Mouse (Mus musculus) lung, postnatal 0 days (tissue): Measurements from ENCODE around the gene S100a10. TPM values are rescaled to one million over a fixed set of nuclear protein-coding genes. Genes with fewer than 3 reads are reported as not detected.

Experiments used
- ATAC-seq: fragments of 200-750 bp; cut with Nextera tagmentation; 2 replicates; pipeline ENCODE4 v1.8.0; 2017; ENCODE audit warnings: moderate library complexity
- DNase-seq: peaks from one replicate; pipeline ENCODE4 v3.0.0-alpha.2; 2016; ENCODE audit warnings: low spot score
- H3K27ac ChIP-seq: fragments of 300-500 bp; sonication (generic); 2 replicates; pipeline ENCODE4 v1.5.1; 2014; ENCODE audit warnings: antibody characterized with exemption, mild to moderate bottlenecking, low read length, mixed read lengths
- H3K27me3 ChIP-seq: fragments of 300-500 bp; sonication (generic); replicated peaks from 2 replicates; pipeline ENCODE4 v1.6.1; 2014; ENCODE audit warnings: low read length, mixed read lengths; ENCODE audit not compliant: insufficient read depth
- H3K36me3 ChIP-seq: fragments of 300-500 bp; sonication (generic); 2 replicates; pipeline ENCODE4 v1.6.1; 2014; ENCODE audit warnings: low read length, mixed read lengths; ENCODE audit not compliant: insufficient read depth
- H3K4me1 ChIP-seq: fragments of 300-500 bp; sonication (generic); 2 replicates; pipeline ENCODE4 v1.6.1; 2014; ENCODE audit warnings: antibody characterized with exemption, low read depth, low read length, mixed read lengths; ENCODE audit not compliant: insufficient read depth
- H3K4me2 ChIP-seq: fragments of 300-500 bp; sonication (generic); replicated peaks from 2 replicates; pipeline ENCODE4 v1.6.1; 2014; ENCODE audit warnings: low read depth, mild to moderate bottlenecking, low read length, moderate library complexity, mixed read lengths
- H3K4me3 ChIP-seq: fragments of 300-500 bp; sonication (generic); 2 replicates; pipeline ENCODE4 v1.5.1; 2014; ENCODE audit warnings: low read depth, low read length
- H3K9ac ChIP-seq: fragments of 300-500 bp; sonication (generic); replicated peaks from 2 replicates; pipeline ENCODE4 v1.6.1; 2014; ENCODE audit warnings: low read depth, mild to moderate bottlenecking
- H3K9me3 ChIP-seq: fragments of 300-500 bp; sonication (generic); 2 replicates; pipeline ENCODE4 v1.6.1; 2016; ENCODE audit warnings: low read length, mixed read lengths
- CTCF ChIP-seq: IDR thresholded peaks from 2 replicates; pipeline ENCODE4 v1.5.1; 2016; ENCODE audit warnings: antibody characterized with exemption, mild to moderate bottlenecking
- EP300 ChIP-seq: IDR thresholded peaks from 2 replicates; pipeline ENCODE4 v1.6.1; 2016; ENCODE audit warnings: antibody characterized with exemption, mild to moderate bottlenecking, control low read depth
- WGBS: fragments of 180-500 bp; shearing (Covaris S2); extraction: QIAGEN DNeasy Blood & Tissue Kit; methylation state at CpG from one replicate; pipeline ENCODE4 v1.1.7; 2014; 5-methylcytosine and 5-hydroxymethylcytosine counted together
- polyA plus RNA-seq: library from polyadenylated mRNA; unstranded; fragments of >200 nt; fragmentation: Nextera tagmentation; extraction: Ambion mirVana; gene quantifications from 2 replicates; pipeline ENCODE4 v1.2.1, GENCODE M21; 2015

Gene S100a10
- polyA plus RNA-seq, 1 experiment from 2014 or later: 447 TPM

GRCm38 (mm10) chr3:93553311-93553710 lies 1.6 kb upstream of the S100a10 start:
- peaks cover 6% of the 10 kb centered on the region; the same call in 1 of the 2 replicates for H3K4me1 ChIP-seq

DNA sequence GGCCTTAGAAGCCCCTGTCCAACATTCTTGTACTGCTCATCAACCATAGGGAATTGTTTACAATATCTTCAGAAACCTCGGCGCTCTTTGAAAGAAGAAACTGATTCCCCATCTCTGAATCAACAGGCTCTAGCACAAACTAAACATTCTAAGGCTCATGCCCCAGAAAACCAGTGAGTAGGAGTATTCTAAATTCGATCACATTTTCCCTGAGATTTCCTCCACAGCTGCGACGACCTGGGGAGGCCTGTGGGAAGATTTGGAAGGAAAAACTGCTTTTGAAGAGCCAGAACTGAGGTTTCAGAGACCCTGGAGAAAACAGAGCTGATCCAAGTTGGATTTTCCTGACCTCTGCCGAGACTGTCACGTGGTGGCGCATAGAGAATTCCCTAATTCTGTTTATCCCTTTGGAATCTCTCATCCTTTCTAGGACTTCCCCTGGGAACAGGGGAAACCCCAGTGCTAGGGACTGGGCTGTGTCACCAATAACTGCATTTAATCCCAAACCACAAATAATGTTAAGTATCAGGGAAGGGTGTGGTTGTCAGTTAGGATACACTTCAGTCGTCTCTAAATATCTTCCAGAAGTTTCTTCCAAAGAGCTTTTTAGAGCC lies 1.0 kb upstream of the S100a10 start:
- 39% methylated on average over 9 of the region's 9 CpGs for WGBS
- no peaks in the 10 kb centered on the region for H3K27me3 ChIP-seq
- H3K4me2 ChIP-seq: no peak overlapping the region
- no peak for DNase-seq
- H3K4me1 ChIP-seq: peaks cover 6% of the 10 kb centered on the region
- no peak for ATAC-seq
- 0 out of 2 replicates have a peak overlapping the region, but pooled peaks have one; percentile 94 for H3K27ac ChIP-seq
- H3K4me3 ChIP-seq: no peak overlapping the region
- no peak for TF ChIP-seq EP300
- TF ChIP-seq CTCF: no peak
- H3K9me3 ChIP-seq: no peaks in the 10 kb centered on the region
- no peaks in the 10 kb centered on the region for H3K36me3 ChIP-seq
- no peak overlapping the region for H3K9ac ChIP-seq

More at GRCm38 (mm10) chr3:93553311-93553710, 1.6 kb upstream of the S100a10 start:
- Histone ChIP-seq H3K27me3 (no peaks in the 10 kb centered on the region), H3K36me3 (no peaks in the 10 kb centered on the region), H3K4me2 (no peak overlapping the region), H3K27ac (no peak overlapping the region), H3K9ac (no peak overlapping the region), H3K4me3 (no peak overlapping the region), H3K9me3 (no peaks in the 10 kb centered on the region)
- WGBS: 96% methylated on average over 2 of the region's 2 CpGs
- DNase-seq (no peak), ATAC-seq (no peak)
- no peak for TF ChIP-seq CTCF
- no peak for TF ChIP-seq EP300

DNA sequence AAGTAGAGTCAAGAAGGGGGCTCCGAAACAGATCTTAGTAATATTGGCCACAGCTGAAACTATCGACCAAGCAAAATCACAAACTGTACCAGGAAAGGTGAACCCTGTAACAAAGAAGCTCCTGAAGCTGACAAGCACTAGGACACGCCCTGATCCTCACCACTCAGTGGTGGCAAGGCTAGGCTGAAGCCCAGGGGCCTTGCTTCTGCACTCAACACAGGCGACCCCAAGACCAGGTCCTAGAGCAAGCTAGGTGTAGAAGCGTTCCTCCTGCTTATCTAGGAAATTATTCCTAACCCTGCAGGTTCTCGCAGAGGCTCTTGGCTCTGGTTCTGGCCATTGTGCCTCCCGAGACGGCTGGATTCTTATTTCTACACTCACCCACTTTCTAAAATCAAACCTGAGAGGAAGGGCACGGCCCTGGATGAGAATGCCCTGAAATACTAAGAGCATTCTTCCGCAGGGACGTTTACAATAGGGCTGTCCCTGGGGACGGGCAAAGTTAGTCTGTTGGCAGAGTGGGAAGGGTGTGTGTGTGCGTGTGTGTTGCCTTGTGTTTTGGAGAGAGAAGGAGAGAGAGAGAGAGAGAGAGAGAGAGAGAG lies 400 bp upstream of the S100a10 start:
- ATAC-seq (peak; percentile 43), DNase-seq (peak; percentile 52)
- H3K4me3 ChIP-seq: peak overlapping the region; percentile 61
- 13% methylated on average over 13 of the region's 13 CpGs for WGBS
- no peaks in the 10 kb centered on the region for H3K27me3 ChIP-seq
- H3K4me1 ChIP-seq: peaks cover 6% of the 10 kb centered on the region
- TF ChIP-seq CTCF (no peak), EP300 (no peak)
- no peaks in the 10 kb centered on the region for H3K9me3 ChIP-seq
- peak overlapping the region; percentile 78 for H3K4me2 ChIP-seq
- H3K9ac ChIP-seq: no peak overlapping the region
- H3K36me3 ChIP-seq: no peaks in the 10 kb centered on the region
- peak overlapping the region; percentile 94 for H3K27ac ChIP-seq

DNA sequence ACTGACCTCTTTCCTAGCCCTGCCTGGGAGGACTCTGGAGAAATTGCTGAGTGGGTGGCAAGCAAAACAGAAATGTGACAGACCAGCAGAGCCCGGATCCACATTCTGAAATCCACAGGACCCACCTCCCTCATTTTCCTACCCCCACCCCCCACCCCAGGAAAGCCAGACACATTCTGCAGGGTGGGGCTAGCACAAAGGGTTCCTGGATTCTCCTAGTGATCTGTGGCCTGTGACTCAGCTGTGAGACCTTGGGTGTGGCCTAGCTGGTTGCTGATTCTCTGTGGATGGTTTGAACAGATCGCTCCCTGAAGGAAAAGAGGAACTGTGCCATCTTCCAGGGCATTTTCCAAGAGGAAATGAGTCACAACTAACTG lies 986 bp downstream of the S100a10 start:
- Histone ChIP-seq H3K27me3 (no peaks in the 10 kb centered on the region), H3K4me2 (peak overlapping the region; percentile 78), H3K9ac (peak overlapping the region; percentile 71), H3K27ac (peak overlapping the region; percentile 94), H3K4me3 (peak overlapping the region; percentile 61), H3K9me3 (no peaks in the 10 kb centered on the region), H3K36me3 (no peaks in the 10 kb centered on the region), H3K4me1 (peaks cover 6% of the 10 kb centered on the region)
- no peak for TF ChIP-seq CTCF
- TF ChIP-seq EP300: peak; percentile 76
- WGBS: 4% methylated on average over 2 of the region's 2 CpGs
- peak; percentile 86 for DNase-seq
- peak; percentile 76 for ATAC-seq

- peaks cover 6% of the 10 kb centered on the region; the same call in 1 of the 2 replicates for H3K36me3 ChIP-seq
- TF ChIP-seq EP300: no peak
- no peak for TF ChIP-seq CTCF
- H3K9ac ChIP-seq: no peak overlapping the region; the same call in 1 of the 2 replicates
- no peak for ATAC-seq
- peak overlapping the region; percentile 94 for H3K27ac ChIP-seq
- H3K27me3 ChIP-seq: no peaks in the 10 kb centered on the region
- no peaks in the 10 kb centered on the region for H3K9me3 ChIP-seq
- 6% methylated on average over 1 of the region's 1 CpGs for WGBS
- peak overlapping the region; percentile 78 for H3K4me2 ChIP-seq
- peak; percentile 23 for DNase-seq
- H3K4me3 ChIP-seq: peak overlapping the region; percentile 61
- H3K4me1 ChIP-seq: peaks cover 6% of the 10 kb centered on the region
Measured at GRCm38 (mm10) chr3:93556599-93556998, 1.7 kb downstream of the S100a10 start.

DNA sequence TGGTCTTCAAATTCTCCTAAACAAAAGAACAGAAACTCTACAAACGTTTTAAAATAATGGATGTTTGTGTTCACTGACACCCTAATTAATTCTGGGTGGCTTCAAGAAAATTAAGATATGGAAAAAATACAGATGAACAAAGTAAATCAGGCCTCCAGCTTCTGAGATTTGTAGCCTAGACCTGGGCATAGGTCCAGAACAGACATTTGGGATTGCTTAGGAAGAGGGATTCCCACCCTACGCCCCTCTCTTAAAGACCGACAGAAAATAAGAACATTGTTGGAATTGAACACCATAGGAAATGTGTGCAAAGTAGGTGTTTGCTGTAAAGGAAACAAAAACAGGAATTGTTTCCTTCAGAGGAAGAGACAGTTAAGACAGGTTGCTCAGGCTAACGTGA lies 2.6 kb downstream of the S100a10 start:
- H3K4me1 ChIP-seq: peaks cover 6% of the 10 kb centered on the region
- H3K36me3 ChIP-seq: peaks cover 10% of the 10 kb centered on the region; the same call in 1 of the 2 replicates

More for the DNA sequence above, 2.6 kb downstream of the S100a10 start:
- Histone ChIP-seq H3K9me3 (no peaks in the 10 kb centered on the region), H3K4me3 (no peak overlapping the region), H3K27ac (no peak overlapping the region), H3K9ac (no peak overlapping the region), H3K27me3 (no peaks in the 10 kb centered on the region), H3K4me2 (no peak overlapping the region; the same call in 1 of the 2 replicates)
- ATAC-seq: no peak
- no peak for DNase-seq
- TF ChIP-seq EP300 (no peak), CTCF (no peak)
- WGBS: 40% methylated on average over 4 of the region's 4 CpGs
